Mouse (Mus musculus): ENCODE data around the gene Prrt2. TPM values are rescaled to one million over a fixed set of nuclear protein-coding genes. Genes with fewer than 3 reads are reported as not detected.

Prrt2 gene
- total and polyA plus RNA-seq, 2 experiments from 2014 or later: 109 to 155 TPM

GRCm38 (mm10) chr7:127009307-127010085 lies 11.5 kb downstream of the Prrt2 start:
- Histone ChIP-seq H3K4me1 (ENCODE audit: insufficient read depth, low read length) (no peaks in the 10 kb centered on the region), H3K36me3 (ENCODE audit: insufficient read depth, low read length) (0 out of 2 replicates have a peak, but pooled peaks cover 6% of the 10 kb centered on the region), H3K4me3 (ENCODE audit: low read depth, low read length) (no peak overlapping the region), H3K9me3 (ENCODE audit: low read length) (no peaks in the 10 kb centered on the region), H3K9ac (replicated peaks; ENCODE audit: low read length, poor library complexity, severe bottlenecking) (no peak overlapping the region), H3K4me2 (ENCODE audit: low read depth, low read length, poor library complexity, severe bottlenecking) (no peak overlapping the region), H3K27me3 (ENCODE audit: insufficient read depth, low read length) (no peaks in the 10 kb centered on the region), H3K27ac (ENCODE audit: low read depth, low read length) (no peak overlapping the region)
- 86% methylated on average over 17 of the region's 17 CpGs for WGBS
- no peak for ATAC-seq (ENCODE audit: low FRiP score)
- no peak for DNase-seq (ENCODE audit: low spot score)
- TF ChIP-seq CTCF (IDR thresholded peaks at IDR 0.05): no peak

GRCm38 (mm10) chr7:127008239-127009019 lies 12.6 kb downstream of the Prrt2 start:
- Histone ChIP-seq H3K4me3 (ENCODE audit: low read depth, low read length) (no peak overlapping the region), H3K36me3 (ENCODE audit: insufficient read depth, low read length) (no peaks in the 10 kb centered on the region), H3K27ac (ENCODE audit: low read depth, low read length) (peak overlapping the region; percentile 51; the same call in 1 of the 2 replicates), H3K9ac (replicated peaks; ENCODE audit: low read length, poor library complexity, severe bottlenecking) (0 out of 2 replicates have a peak overlapping the region, but pooled peaks have one; percentile 8), H3K4me1 (ENCODE audit: insufficient read depth, low read length) (no peaks in the 10 kb centered on the region), H3K9me3 (ENCODE audit: low read length) (no peaks in the 10 kb centered on the region), H3K27me3 (ENCODE audit: insufficient read depth, low read length) (no peaks in the 10 kb centered on the region), H3K4me2 (ENCODE audit: low read depth, low read length, poor library complexity, severe bottlenecking) (no peak overlapping the region)
- WGBS: 66% methylated on average over 9 of the region's 9 CpGs
- ATAC-seq (ENCODE audit: low FRiP score): peak; percentile 56
- peak; percentile 71 for DNase-seq (ENCODE audit: low spot score)
- no peak for TF ChIP-seq CTCF (IDR thresholded peaks at IDR 0.05)

- Histone ChIP-seq H3K4me3 (ENCODE audit: low read depth, low read length) (no peak overlapping the region), H3K9me3 (ENCODE audit: low read length) (no peaks in the 10 kb centered on the region), H3K27ac (ENCODE audit: low read depth, low read length) (no peak overlapping the region), H3K9ac (replicated peaks; ENCODE audit: low read length, poor library complexity, severe bottlenecking) (no peak overlapping the region), H3K27me3 (ENCODE audit: insufficient read depth, low read length) (no peaks in the 10 kb centered on the region), H3K4me1 (ENCODE audit: insufficient read depth, low read length) (no peaks in the 10 kb centered on the region), H3K36me3 (ENCODE audit: insufficient read depth, low read length) (no peaks in the 10 kb centered on the region), H3K4me2 (ENCODE audit: low read depth, low read length, poor library complexity, severe bottlenecking) (no peak overlapping the region)
- TF ChIP-seq CTCF (IDR thresholded peaks at IDR 0.05): no peak
- no peak for DNase-seq (ENCODE audit: low spot score)
- WGBS: 83% methylated on average over 6 of the region's 6 CpGs
- ATAC-seq (ENCODE audit: low FRiP score): no peak
These were observed 13.5 kb downstream of the Prrt2 start for GRCm38 (mm10) chr7:127007313-127008024.

GRCm38 (mm10) chr7:127004122-127004875 lies 16.7 kb downstream of the Prrt2 start:
- no peak overlapping the region for H3K4me2 ChIP-seq (ENCODE audit: low read depth, low read length, poor library complexity, severe bottlenecking)
- WGBS: 87% methylated on average over 4 of the region's 4 CpGs
- no peaks in the 10 kb centered on the region for H3K4me1 ChIP-seq (ENCODE audit: insufficient read depth, low read length)
- TF ChIP-seq CTCF (IDR thresholded peaks at IDR 0.05): peak; percentile 39; the same call in 1 of the 2 replicates
- no peak overlapping the region for H3K9ac ChIP-seq (replicated peaks; ENCODE audit: low read length, poor library complexity, severe bottlenecking)
- DNase-seq (ENCODE audit: low spot score) (no peak), ATAC-seq (ENCODE audit: low FRiP score) (no peak)
- H3K27ac ChIP-seq (ENCODE audit: low read depth, low read length): no peak overlapping the region
- H3K27me3 ChIP-seq (ENCODE audit: insufficient read depth, low read length): no peaks in the 10 kb centered on the region
- no peaks in the 10 kb centered on the region for H3K9me3 ChIP-seq (ENCODE audit: low read length)
- H3K36me3 ChIP-seq (ENCODE audit: insufficient read depth, low read length): no peaks in the 10 kb centered on the region
- no peak overlapping the region for H3K4me3 ChIP-seq (ENCODE audit: low read depth, low read length)

GRCm38 (mm10) chr7:127003620-127004019 lies 17.4 kb downstream of the Prrt2 start:
- Histone ChIP-seq H3K9ac (replicated peaks; ENCODE audit: low read length, poor library complexity, severe bottlenecking) (no peak overlapping the region), H3K27me3 (ENCODE audit: insufficient read depth, low read length) (no peaks in the 10 kb centered on the region), H3K9me3 (ENCODE audit: low read length) (no peaks in the 10 kb centered on the region), H3K36me3 (ENCODE audit: insufficient read depth, low read length) (no peaks in the 10 kb centered on the region), H3K4me1 (ENCODE audit: insufficient read depth, low read length) (no peaks in the 10 kb centered on the region), H3K4me3 (ENCODE audit: low read depth, low read length) (no peak overlapping the region), H3K27ac (ENCODE audit: low read depth, low read length) (no peak overlapping the region), H3K4me2 (ENCODE audit: low read depth, low read length, poor library complexity, severe bottlenecking) (no peak overlapping the region)
- ATAC-seq (ENCODE audit: low FRiP score) (no peak), DNase-seq (ENCODE audit: low spot score) (no peak)
- 90% methylated on average over 5 of the region's 5 CpGs for WGBS
- no peak for TF ChIP-seq CTCF (IDR thresholded peaks at IDR 0.05)

Measured in midbrain, postnatal 0 days (tissue).